Mouse (Mus musculus) neural tube, embryonic 15.5 days (tissue): Measurements from ENCODE around the gene Sos2. TPM values are rescaled to one million over a fixed set of nuclear protein-coding genes. Genes with fewer than 3 reads are reported as not detected.

Source experiments
- ATAC-seq: fragments of 200-750 bp; cut with Nextera tagmentation; 2 replicates; pipeline ENCODE4 v1.8.0; 2017; ENCODE audit warnings: mild to moderate bottlenecking, moderate TSS enrichment, moderate library complexity; ENCODE audit not compliant: low FRiP score
- H3K27ac ChIP-seq: fragments of 300-500 bp; sonication (generic); replicated peaks from 2 replicates; pipeline ENCODE4 v1.5.1; 2015; ENCODE audit warnings: mild to moderate bottlenecking, inconsistent platforms
- H3K27me3 ChIP-seq: fragments of 300-500 bp; sonication (generic); replicated peaks from 2 replicates; pipeline ENCODE4 v1.6.1; 2015; ENCODE audit warnings: inconsistent platforms
- H3K36me3 ChIP-seq: fragments of 300-500 bp; sonication (generic); 2 replicates; pipeline ENCODE4 v1.6.1; 2015; ENCODE audit warnings: inconsistent platforms
- H3K4me1 ChIP-seq: fragments of 300-500 bp; sonication (generic); 2 replicates; pipeline ENCODE4 v1.6.1; 2015; ENCODE audit warnings: inconsistent platforms
- H3K4me2 ChIP-seq: fragments of 300-500 bp; sonication (generic); 2 replicates; pipeline ENCODE4 v1.6.1; 2015; ENCODE audit warnings: inconsistent platforms, mild to moderate bottlenecking, moderate library complexity
- H3K4me3 ChIP-seq: fragments of 300-500 bp; sonication (generic); replicated peaks from 2 replicates; pipeline ENCODE4 v1.5.1; 2015; ENCODE audit warnings: mild to moderate bottlenecking, inconsistent platforms
- H3K9ac ChIP-seq: fragments of 300-500 bp; sonication (generic); replicated peaks from 2 replicates; pipeline ENCODE4 v1.6.1; 2015; ENCODE audit warnings: mild to moderate bottlenecking, inconsistent platforms
- H3K9me3 ChIP-seq: fragments of 300-500 bp; sonication (generic); replicated peaks from 2 replicates; pipeline ENCODE4 v1.6.1; 2016; ENCODE audit warnings: inconsistent platforms
- WGBS: fragments of 180-500 bp; shearing (Covaris S2); methylation state at CpG from one replicate; pipeline ENCODE4 v1.1.7; 2015; ENCODE audit warnings: mixed read lengths; 5-methylcytosine and 5-hydroxymethylcytosine counted together
- polyA plus RNA-seq: library from polyadenylated mRNA; unstranded; fragments of >200 nt; fragmentation: Nextera tagmentation; extraction: Ambion mirVana; gene quantifications from 2 replicates; pipeline ENCODE4 v1.2.1, GENCODE M21; 2015

The Sos2 gene
- polyA plus RNA-seq, 1 experiment from 2014 or later = 12.4 TPM

GRCm38 (mm10) chr12:69556221-69556861, 125.3 kb downstream of the Sos2 start:
- H3K4me1 ChIP-seq = no peaks in the 10 kb centered on the region
- no peaks in the 10 kb centered on the region for H3K36me3 ChIP-seq
- H3K27me3 ChIP-seq = no peaks in the 10 kb centered on the region
- H3K4me2 ChIP-seq = no peak overlapping the region
- WGBS = 53% methylated on average over 6 of the region's 6 CpGs
- ATAC-seq = no peak; the same call in 1 of the 2 replicates
- peak overlapping the region; percentile 52; the same call in 1 of the 2 replicates for H3K27ac ChIP-seq
- no peak overlapping the region for H3K9ac ChIP-seq
- no peak overlapping the region for H3K4me3 ChIP-seq
- no peaks in the 10 kb centered on the region for H3K9me3 ChIP-seq

DNA sequence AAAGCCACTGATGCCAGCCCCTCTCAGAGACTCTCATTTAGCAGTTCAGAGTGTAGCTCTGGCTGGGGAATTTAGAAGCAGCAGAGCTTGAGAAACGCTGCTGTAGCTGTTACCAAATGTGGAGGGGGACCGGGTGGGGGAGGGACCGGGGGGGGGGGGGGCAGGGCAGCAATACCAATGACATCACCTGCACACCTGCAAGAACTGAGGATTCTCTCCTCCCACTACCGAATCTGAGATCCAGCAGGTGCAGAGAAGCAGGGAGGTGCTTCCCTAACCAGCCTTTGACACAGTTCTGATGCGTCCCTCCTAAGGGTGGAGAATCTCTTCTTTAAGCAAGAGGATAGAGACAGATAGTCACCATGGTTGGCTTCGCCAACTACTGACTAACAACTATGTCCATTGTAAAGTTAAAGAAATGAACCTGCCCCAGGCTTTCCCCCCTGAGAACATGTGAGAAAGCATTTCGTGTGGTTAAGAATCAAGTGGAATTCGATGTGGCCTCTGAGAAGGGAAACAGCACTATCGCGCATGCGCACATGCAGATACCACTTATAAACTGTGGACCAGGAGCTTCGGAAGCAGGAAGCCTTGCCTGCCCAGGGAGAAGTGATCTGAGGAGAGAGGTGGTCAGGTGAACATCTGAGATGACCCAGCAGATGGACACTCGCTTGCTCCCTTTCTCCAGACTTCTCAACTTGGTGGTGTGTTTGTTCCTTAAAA, 136.0 kb downstream of the Sos2 start:
- no peak overlapping the region for H3K27ac ChIP-seq
- peaks cover 4% of the 10 kb centered on the region; the same call in 1 of the 2 replicates for H3K4me1 ChIP-seq
- H3K4me3 ChIP-seq = no peak overlapping the region
- H3K9ac ChIP-seq = no peak overlapping the region
- H3K36me3 ChIP-seq = no peaks in the 10 kb centered on the region
- ATAC-seq = no peak
- H3K9me3 ChIP-seq = no peaks in the 10 kb centered on the region
- H3K27me3 ChIP-seq = no peaks in the 10 kb centered on the region
- H3K4me2 ChIP-seq = no peak overlapping the region
- 84% methylated on average over 12 of the region's 13 CpGs for WGBS

DNA sequence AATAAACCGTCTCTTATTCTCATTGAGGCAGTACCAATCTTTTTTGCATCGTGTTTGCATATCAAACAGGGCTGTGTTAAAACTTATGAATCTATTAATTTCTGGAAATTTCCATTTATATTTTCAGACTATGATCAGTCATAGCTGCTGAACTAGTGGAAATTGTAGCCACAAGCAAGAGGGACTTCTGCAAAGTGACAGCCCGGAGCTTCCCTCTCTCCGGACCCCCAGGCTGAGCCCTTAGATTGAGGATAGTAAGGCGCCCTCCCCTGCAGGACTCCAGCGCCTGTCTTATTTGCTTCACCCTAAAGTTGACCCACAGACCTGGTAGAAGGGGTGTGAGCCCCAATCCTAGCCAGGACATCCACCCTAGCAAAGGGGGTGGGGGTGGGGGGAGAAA, 136.7 kb downstream of the Sos2 start:
- H3K9ac ChIP-seq = no peak overlapping the region
- peaks cover 5% of the 10 kb centered on the region; the same call in 1 of the 2 replicates for H3K4me1 ChIP-seq
- H3K4me3 ChIP-seq = no peak overlapping the region
- no peak overlapping the region for H3K4me2 ChIP-seq
- no peaks in the 10 kb centered on the region for H3K36me3 ChIP-seq
- H3K27me3 ChIP-seq = no peaks in the 10 kb centered on the region
- no peak for ATAC-seq
- WGBS = 87% methylated on average over 6 of the region's 6 CpGs
- H3K9me3 ChIP-seq = no peaks in the 10 kb centered on the region
- no peak overlapping the region for H3K27ac ChIP-seq

GRCm38 (mm10) chr12:69544562-69544961, 137.1 kb downstream of the Sos2 start:
- 41% methylated on average over 2 of the region's 2 CpGs for WGBS
- no peak overlapping the region for H3K27ac ChIP-seq
- H3K9ac ChIP-seq = no peak overlapping the region
- no peak overlapping the region for H3K4me3 ChIP-seq
- no peak for ATAC-seq
- no peaks in the 10 kb centered on the region for H3K9me3 ChIP-seq
- H3K4me1 ChIP-seq = peaks cover 6% of the 10 kb centered on the region; the same call in 1 of the 2 replicates
- H3K4me2 ChIP-seq = no peak overlapping the region
- H3K36me3 ChIP-seq = no peaks in the 10 kb centered on the region
- H3K27me3 ChIP-seq = no peaks in the 10 kb centered on the region

GRCm38 (mm10) chr12:69542376-69542775, 139.3 kb downstream of the Sos2 start:
- no peak overlapping the region for H3K27ac ChIP-seq
- no peaks in the 10 kb centered on the region for H3K27me3 ChIP-seq
- WGBS = 93% methylated on average over 8 of the region's 8 CpGs
- H3K4me3 ChIP-seq = no peak overlapping the region
- no peak for ATAC-seq
- no peaks in the 10 kb centered on the region for H3K36me3 ChIP-seq
- H3K4me1 ChIP-seq = peaks cover 28% of the 10 kb centered on the region
- no peak overlapping the region for H3K4me2 ChIP-seq
- H3K9ac ChIP-seq = no peak overlapping the region
- no peaks in the 10 kb centered on the region for H3K9me3 ChIP-seq

GRCm38 (mm10) chr12:69541663-69542062, 140.0 kb downstream of the Sos2 start:
- 71% methylated on average over 8 of the region's 8 CpGs for WGBS
- peaks cover 35% of the 10 kb centered on the region for H3K4me1 ChIP-seq
- H3K27ac ChIP-seq = no peak overlapping the region
- H3K4me2 ChIP-seq = no peak overlapping the region
- no peaks in the 10 kb centered on the region for H3K27me3 ChIP-seq
- H3K36me3 ChIP-seq = no peaks in the 10 kb centered on the region
- H3K9me3 ChIP-seq = no peaks in the 10 kb centered on the region
- H3K9ac ChIP-seq = no peak overlapping the region
- no peak for ATAC-seq
- no peak overlapping the region for H3K4me3 ChIP-seq

- no peak for ATAC-seq
- H3K27ac ChIP-seq = peak overlapping the region; percentile 78; the same call in 1 of the 2 replicates
- no peaks in the 10 kb centered on the region for H3K9me3 ChIP-seq
- no peak overlapping the region for H3K9ac ChIP-seq
- no peaks in the 10 kb centered on the region for H3K27me3 ChIP-seq
- 71% methylated on average over 7 of the region's 7 CpGs for WGBS
- H3K4me3 ChIP-seq = no peak overlapping the region
- H3K4me1 ChIP-seq = peaks cover 37% of the 10 kb centered on the region
- no peaks in the 10 kb centered on the region for H3K36me3 ChIP-seq
- no peak overlapping the region for H3K4me2 ChIP-seq
These were observed 142.3 kb downstream of the Sos2 start for GRCm38 (mm10) chr12:69539353-69539752.

DNA sequence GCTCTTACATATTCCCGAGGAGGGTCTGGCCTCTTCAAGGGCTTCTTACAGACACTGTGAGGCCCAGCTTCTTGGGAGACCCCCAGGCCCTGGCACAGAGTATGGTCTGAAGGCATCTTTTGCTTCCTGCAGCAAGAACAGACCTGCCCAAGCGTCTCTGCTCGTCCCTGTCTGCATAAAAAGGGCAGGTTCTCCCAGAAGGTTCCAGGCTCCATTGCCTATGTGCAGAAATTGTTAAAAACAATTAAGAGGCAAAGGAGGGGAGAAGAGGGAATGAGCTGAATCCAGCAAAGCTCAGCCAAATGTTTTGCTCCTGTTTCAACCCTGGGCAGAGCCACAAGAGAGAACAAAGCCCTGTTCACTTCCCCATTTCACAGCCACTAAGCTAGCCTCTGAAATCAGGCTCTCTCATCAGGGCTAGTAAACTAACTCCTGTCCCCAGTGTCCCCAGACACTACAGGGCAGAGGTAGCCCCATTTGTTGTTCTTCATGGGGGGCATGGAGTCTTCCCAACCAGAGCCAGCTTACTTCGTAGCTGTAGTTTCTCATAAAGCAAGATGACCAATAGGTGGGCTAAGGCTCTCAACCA, 143.2 kb downstream of the Sos2 start:
- no peaks in the 10 kb centered on the region for H3K9me3 ChIP-seq
- H3K36me3 ChIP-seq = no peaks in the 10 kb centered on the region
- WGBS = 66% methylated on average over 4 of the region's 4 CpGs
- no peaks in the 10 kb centered on the region for H3K27me3 ChIP-seq
- H3K4me1 ChIP-seq = peaks cover 37% of the 10 kb centered on the region
- no peak overlapping the region for H3K4me3 ChIP-seq
- H3K9ac ChIP-seq = no peak overlapping the region
- peak overlapping the region; percentile 78 for H3K27ac ChIP-seq
- no peak overlapping the region for H3K4me2 ChIP-seq
- ATAC-seq = no peak

DNA sequence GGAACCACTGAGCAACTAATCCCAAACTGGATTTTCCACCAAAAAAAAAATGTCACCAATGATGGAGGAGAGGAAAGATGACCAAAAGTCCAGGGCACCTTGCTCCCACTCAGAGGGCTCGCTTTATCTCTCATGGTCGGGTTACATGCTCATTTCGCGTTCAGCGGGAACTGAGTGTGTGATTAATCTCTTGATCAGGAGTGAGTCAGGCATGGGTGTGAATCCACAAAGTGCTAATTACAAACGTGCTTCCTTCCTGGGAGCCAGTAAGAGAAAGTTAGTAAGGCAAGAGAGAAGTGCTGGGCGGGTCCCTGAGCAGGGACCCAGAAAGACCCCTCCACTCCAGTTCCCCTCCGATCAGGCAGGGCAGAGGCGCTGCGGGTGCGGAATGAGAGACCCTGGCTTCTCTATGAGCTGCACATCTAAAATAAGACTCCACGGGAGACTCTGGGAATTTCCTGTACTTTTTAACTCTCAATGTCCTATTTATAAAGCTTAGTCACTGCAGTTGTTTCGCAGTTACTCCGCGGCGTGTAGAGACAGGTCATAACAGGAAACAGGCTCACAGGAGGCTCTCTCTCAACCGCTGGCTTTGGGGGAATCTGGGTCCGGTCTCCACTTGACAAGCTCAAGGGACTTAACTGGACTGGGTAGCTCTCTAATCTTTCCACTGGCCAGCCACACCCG, 143.8 kb downstream of the Sos2 start:
- peak overlapping the region; percentile 32 for H3K4me2 ChIP-seq
- peak overlapping the region; percentile 78 for H3K27ac ChIP-seq

DNA sequence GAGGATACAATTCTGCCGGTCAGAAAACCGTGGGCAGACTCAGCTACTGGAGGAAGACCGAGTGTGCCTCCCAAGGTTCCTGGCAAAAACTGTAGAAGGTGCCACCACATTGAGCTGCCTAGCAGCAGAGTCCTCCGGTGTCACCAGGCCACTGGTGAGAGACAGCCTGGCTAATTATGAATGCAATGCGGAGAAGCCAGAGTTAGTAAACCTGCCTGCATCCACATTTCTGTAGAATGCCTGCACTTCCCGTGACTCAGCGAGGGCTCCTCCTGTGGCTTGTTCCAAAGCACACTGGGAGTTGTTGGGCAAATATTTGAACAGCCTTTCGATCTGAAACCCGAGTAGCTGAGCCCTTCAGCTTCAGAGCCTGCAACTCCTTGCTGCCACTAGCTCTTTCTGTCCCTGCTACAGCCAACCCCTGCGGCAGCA, 144.4 kb downstream of the Sos2 start:
- Histone ChIP-seq H3K27me3 (no peaks in the 10 kb centered on the region), H3K27ac (peak overlapping the region; percentile 78), H3K4me1 (peaks cover 37% of the 10 kb centered on the region), H3K9me3 (no peaks in the 10 kb centered on the region), H3K36me3 (no peaks in the 10 kb centered on the region), H3K4me3 (no peak overlapping the region), H3K9ac (no peak overlapping the region), H3K4me2 (peak overlapping the region; percentile 32)
- 30% methylated on average over 10 of the region's 10 CpGs for WGBS
- no peak for ATAC-seq

More for the DNA sequence above, 143.8 kb downstream of the Sos2 start:
- Histone ChIP-seq H3K4me3 (no peak overlapping the region), H3K9me3 (no peaks in the 10 kb centered on the region), H3K9ac (no peak overlapping the region), H3K27me3 (no peaks in the 10 kb centered on the region), H3K4me1 (peaks cover 37% of the 10 kb centered on the region), H3K36me3 (no peaks in the 10 kb centered on the region)
- ATAC-seq = no peak
- 62% methylated on average over 19 of the region's 19 CpGs for WGBS

GRCm38 (mm10) chr12:69536616-69537242, 144.9 kb downstream of the Sos2 start:
- Histone ChIP-seq H3K27ac (peak overlapping the region; percentile 78; the same call in 1 of the 2 replicates), H3K4me2 (no peak overlapping the region), H3K9ac (no peak overlapping the region), H3K4me1 (peaks cover 37% of the 10 kb centered on the region), H3K36me3 (no peaks in the 10 kb centered on the region), H3K4me3 (no peak overlapping the region), H3K9me3 (no peaks in the 10 kb centered on the region), H3K27me3 (no peaks in the 10 kb centered on the region)
- no peak for ATAC-seq
- 74% methylated on average over 10 of the region's 10 CpGs for WGBS
